In the genomic region with DNA sequence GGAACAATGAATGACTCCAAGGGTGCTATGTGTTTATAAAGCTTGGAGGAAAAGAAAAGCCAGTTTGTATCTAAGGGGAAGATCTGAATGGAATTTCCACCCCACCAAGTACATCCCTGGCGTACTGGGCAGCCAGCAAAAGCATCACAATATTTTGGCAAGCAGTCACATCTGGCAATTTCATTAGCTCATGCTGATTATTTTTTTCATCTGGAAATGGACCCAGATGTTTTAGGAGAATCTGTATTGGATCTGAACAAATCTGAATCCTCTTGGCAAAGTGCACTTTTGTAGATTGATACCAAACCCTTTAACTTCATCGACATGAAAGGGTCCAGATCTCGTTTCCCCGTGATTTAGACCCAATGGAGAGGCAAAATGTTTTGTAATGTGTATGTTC, we compare ENCODE assay signal across 24 mouse cellular contexts.
DNase-seq lines count a peak whose midpoint lies in the region; TF ChIP-seq lines count a peak whose summit lies in the region.
"Had no signal": no experiment of that assay in that cellular context is flagged by ENCODE, and none has a peak within 500 bp of the region (broad histone marks: within the 10 kb centered on the region; RNA-seq: fewer than 3 reads in every experiment).

No protein-coding gene starts in this region.

- H3K4me3 ChIP-seq in kidney, adult 2 months (ENCODE audit: insufficient read depth, low read depth, low read length), result no peak overlapping the region
- H3K4me3 ChIP-seq: embryonic facial prominence, embryonic 13.5 days; forebrain, embryonic 10.5 days; forebrain, embryonic 13.5 days; heart, adult 2 months had no signal

- H3K36me3 ChIP-seq in kidney, adult 2 months (ENCODE audit: control insufficient read depth, insufficient read depth, low read length), result no peaks in the 10 kb centered on the region
- H3K36me3 ChIP-seq: embryonic facial prominence, embryonic 13.5 days; forebrain, embryonic 10.5 days; G1E had no signal

- H3K27ac ChIP-seq in kidney, adult 2 months (ENCODE audit: insufficient read depth, low read depth, low read length), result no peak overlapping the region
- H3K27ac ChIP-seq: embryonic facial prominence, embryonic 13.5 days; forebrain, embryonic 10.5 days; forebrain, embryonic 13.5 days; heart, adult 2 months; hindbrain, embryonic 14.5 days; hindbrain, postnatal 0 days had no signal

- TF ChIP-seq POLR2A in kidney, adult 2 months (IDR thresholded peaks at IDR 0.05; ENCODE audit: low read depth, low read length), result no peak

- no peak for TF ChIP-seq CTCF in kidney, adult 2 months (conservative IDR thresholded peaks at IDR 0.05; ENCODE audit: insufficient read depth, insufficient read length, low read depth, low read length)

- no peaks in the 10 kb centered on the region for H3K4me1 ChIP-seq in kidney, adult 2 months (ENCODE audit: control insufficient read depth, insufficient read depth, low read length)
- H3K4me1 ChIP-seq: forebrain, embryonic 10.5 days; forebrain, embryonic 13.5 days had no signal

- intact Hi-C loops in gastrocnemius, postnatal 36 days (cut with DNase I), result no loop called here
- intact Hi-C loops in heart, postnatal 25 days (cut with DNase I), result no loop called here

- no peaks in the 10 kb centered on the region for H3K27me3 ChIP-seq in kidney, adult 2 months (replicated peaks; ENCODE audit: control insufficient read depth, insufficient read depth, low read length)
- H3K27me3 ChIP-seq: CH12.LX; embryonic facial prominence, embryonic 13.5 days; forebrain, embryonic 13.5 days; Patski had no signal

- 74% methylated on average over 4 of the region's 4 CpGs for WGBS in kidney, adult 2 months

- DNase-seq in gastrocnemius, adult 18-20 months (ENCODE audit: low spot score), result peak; percentile 8
- no peak for DNase-seq in gastrocnemius, postnatal 36 days
- DNase-seq in heart, adult 18-20 months, result peak; percentile 6 to 41
- DNase-seq in heart, postnatal 25 days (ENCODE audit: low spot score), result no peak
- DNase-seq in kidney, adult 2 months, result peak; percentile 16
- no peak for DNase-seq in kidney, adult 18-20 months
- DNase-seq in adrenal gland, postnatal 14 days, result no peak
- DNase-seq: adrenal gland, postnatal 10 days; B cell, adult 2 months; cerebellum, adult 11 months; cerebellum, adult 2 months; cerebellum, adult 9-11 months; cerebellum, postnatal 25 days; heart, postnatal 4 days; kidney, adult 8-10 months had no signal

Comparison
In these comparisons a context has a peak if more than half of its experiments do, and no peak if none do; other contexts are left out.
1. DNase-seq: peak in gastrocnemius, adult 18-20 months (single experiment), heart, adult 18-20 months (2 of 2) and kidney, adult 2 months (single experiment); none in gastrocnemius, postnatal 36 days (0 of 2), heart, postnatal 25 days (single experiment), kidney, adult 18-20 months (single experiment) and adrenal gland, postnatal 14 days (single experiment).